Mouse (Mus musculus): ENCODE measurements around the gene Lgr6. TPM values are rescaled to one million over a fixed set of nuclear protein-coding genes. Genes with fewer than 3 reads are reported as not detected.

The Lgr6 gene
- total RNA-seq (2014; fragmentation: Nextera tagmentation) (0.30 TPM in 1 of 2 replicates, not detected in the other), total RNA-seq (2017) (0.12 and 0.38 TPM in 2 replicates), polyA plus RNA-seq (2012) (0.43 and 0.54 TPM in 2 replicates)

DNA sequence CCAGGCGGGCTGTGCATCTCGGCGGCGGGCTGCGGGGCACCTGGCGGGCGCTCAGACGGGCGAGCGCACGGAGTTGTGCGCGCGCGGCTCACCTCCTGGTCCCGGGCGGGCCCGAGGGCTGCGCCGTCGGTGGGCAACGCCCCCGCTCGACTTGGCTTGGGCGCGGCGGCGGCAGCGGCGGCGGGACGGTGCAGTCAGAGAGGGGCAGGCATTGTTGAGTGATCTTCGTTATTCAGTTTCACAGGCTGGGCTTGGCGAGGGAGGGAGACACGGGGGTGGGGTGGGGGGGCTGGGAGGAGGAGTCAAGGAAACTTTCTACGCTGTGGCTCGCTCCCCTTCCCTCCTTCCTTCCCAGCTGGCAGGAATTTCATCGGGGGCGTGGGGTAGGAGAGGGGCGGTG, at the start of gene Lgr6:
Lgr6 (minus strand) TSS at position 153 of the 400 bp plus-strand sequence.
- TF ChIP-seq TAL1 (conservative IDR thresholded peaks at IDR 0.05; ENCODE audit: low read depth, low read length) (no peak), CTCF (IDR thresholded peaks at IDR 0.05; ENCODE audit: low read depth, low read length) (no peak), GATA2 (IDR thresholded peaks at IDR 0.05; ENCODE audit: borderline replicate concordance, low read depth, low read length) (no peak), POLR2AphosphoS5 (IDR thresholded peaks at IDR 0.05; ENCODE audit: insufficient replicate concordance, low read depth, low read length) (no peak), GATA1 (IDR thresholded peaks at IDR 0.05; ENCODE audit: borderline replicate concordance, low read length) (no peak)
- peaks cover 35% of the 10 kb centered on the region for H3K4me1 ChIP-seq (ENCODE audit: insufficient read depth, low read depth, low read length)
- peak within 1 kb of the TSS; percentile 34; the same call in 1 of the 2 replicates for H3K4me3 ChIP-seq (ENCODE audit: low read depth, low read length)
- peaks cover 19% of the 10 kb centered on the region for H3K36me3 ChIP-seq (replicated peaks)
- DNase-seq (ENCODE audit: low spot score) (no peak), ATAC-seq (ENCODE audit: extremely low read depth, insufficient number of reproducible peaks, low FRiP score, poor library complexity, severe bottlenecking) (no peak)
- no peaks in the 10 kb centered on the region for H3K9me3 ChIP-seq (replicated peaks)
- H3K27me3 ChIP-seq (ENCODE audit: insufficient read depth, low read length): peaks cover 48% of the 10 kb centered on the region

DNA sequence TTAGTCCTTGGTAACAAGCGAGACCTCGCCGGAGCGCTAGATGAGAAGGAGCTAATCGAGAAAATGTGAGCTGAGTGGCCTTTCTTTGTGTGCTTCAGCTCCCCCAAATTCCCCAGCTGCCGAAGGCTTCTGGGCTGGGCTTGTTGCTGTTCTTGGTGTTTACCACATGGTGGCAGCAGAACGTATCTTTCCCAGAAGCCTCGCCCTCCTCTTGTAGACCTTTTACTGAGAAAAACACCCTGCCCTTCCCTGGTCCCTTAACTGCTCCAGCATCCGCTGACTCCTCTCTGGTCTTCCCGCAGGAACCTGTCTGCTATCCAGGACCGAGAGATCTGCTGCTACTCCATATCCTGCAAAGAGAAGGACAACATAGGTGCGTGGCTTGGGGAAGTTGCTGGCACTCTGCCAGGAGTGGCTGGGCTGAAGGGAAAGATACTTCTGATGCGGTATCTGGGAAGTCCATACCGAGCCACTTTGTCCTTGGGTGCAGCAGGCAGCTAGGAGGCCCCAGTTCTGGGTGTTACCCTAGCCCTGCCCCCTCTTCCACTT, 49.4 kb upstream of the Lgr6 start:
- Histone ChIP-seq H3K4me3 (ENCODE audit: low read depth, low read length) (no peak overlapping the region), H3K9me3 (replicated peaks) (no peaks in the 10 kb centered on the region), H3K27me3 (ENCODE audit: insufficient read depth, low read length) (peaks cover 5% of the 10 kb centered on the region; the same call in 1 of the 2 replicates), H3K4me1 (ENCODE audit: insufficient read depth, low read depth, low read length) (peaks cover 33% of the 10 kb centered on the region), H3K36me3 (replicated peaks) (peaks cover 77% of the 10 kb centered on the region)
- ATAC-seq (ENCODE audit: extremely low read depth, insufficient number of reproducible peaks, low FRiP score, poor library complexity, severe bottlenecking) (peak; percentile 50; the same call in 1 of the 2 replicates), DNase-seq (ENCODE audit: low spot score) (peak; percentile 78)
- TF ChIP-seq GATA1 (IDR thresholded peaks at IDR 0.05; ENCODE audit: borderline replicate concordance, low read length) (no peak), POLR2AphosphoS5 (IDR thresholded peaks at IDR 0.05; ENCODE audit: insufficient replicate concordance, low read depth, low read length) (no peak), GATA2 (IDR thresholded peaks at IDR 0.05; ENCODE audit: borderline replicate concordance, low read depth, low read length) (no peak), CTCF (IDR thresholded peaks at IDR 0.05; ENCODE audit: low read depth, low read length) (peak; percentile 93), TAL1 (conservative IDR thresholded peaks at IDR 0.05; ENCODE audit: low read depth, low read length) (no peak)

DNA sequence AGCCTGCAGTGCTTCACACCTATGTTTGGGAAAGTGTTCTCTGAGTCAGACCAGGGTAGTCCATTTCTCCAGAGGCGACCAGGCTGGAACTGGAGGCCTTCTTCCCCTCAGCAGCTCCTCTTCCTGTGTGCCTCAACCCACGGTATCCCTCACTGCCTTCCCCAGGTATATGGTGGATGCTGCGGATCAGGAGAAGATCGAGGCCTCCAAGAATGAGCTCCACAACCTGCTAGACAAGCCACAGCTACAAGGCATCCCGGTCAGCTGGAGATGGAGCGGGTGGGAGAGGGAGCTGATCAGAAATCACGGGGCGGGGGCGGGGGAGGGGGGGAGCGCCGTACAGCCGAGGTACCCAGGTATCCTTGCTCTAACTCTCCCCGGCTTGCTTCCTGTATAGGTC, 48.9 kb upstream of the Lgr6 start:
- H3K36me3 ChIP-seq (replicated peaks): peaks cover 79% of the 10 kb centered on the region
- TF ChIP-seq TAL1 (conservative IDR thresholded peaks at IDR 0.05; ENCODE audit: low read depth, low read length) (no peak), GATA2 (IDR thresholded peaks at IDR 0.05; ENCODE audit: borderline replicate concordance, low read depth, low read length) (no peak), CTCF (IDR thresholded peaks at IDR 0.05; ENCODE audit: low read depth, low read length) (no peak), GATA1 (IDR thresholded peaks at IDR 0.05; ENCODE audit: borderline replicate concordance, low read length) (no peak), POLR2AphosphoS5 (IDR thresholded peaks at IDR 0.05; ENCODE audit: insufficient replicate concordance, low read depth, low read length) (no peak)
- ATAC-seq (ENCODE audit: extremely low read depth, insufficient number of reproducible peaks, low FRiP score, poor library complexity, severe bottlenecking): no peak
- 0 out of 2 replicates have a peak, but pooled peaks cover 3% of the 10 kb centered on the region for H3K27me3 ChIP-seq (ENCODE audit: insufficient read depth, low read length)
- H3K4me3 ChIP-seq (ENCODE audit: low read depth, low read length): no peak overlapping the region
- no peaks in the 10 kb centered on the region for H3K9me3 ChIP-seq (replicated peaks)
- peaks cover 35% of the 10 kb centered on the region for H3K4me1 ChIP-seq (ENCODE audit: insufficient read depth, low read depth, low read length)
- DNase-seq (ENCODE audit: low spot score): no peak

DNA sequence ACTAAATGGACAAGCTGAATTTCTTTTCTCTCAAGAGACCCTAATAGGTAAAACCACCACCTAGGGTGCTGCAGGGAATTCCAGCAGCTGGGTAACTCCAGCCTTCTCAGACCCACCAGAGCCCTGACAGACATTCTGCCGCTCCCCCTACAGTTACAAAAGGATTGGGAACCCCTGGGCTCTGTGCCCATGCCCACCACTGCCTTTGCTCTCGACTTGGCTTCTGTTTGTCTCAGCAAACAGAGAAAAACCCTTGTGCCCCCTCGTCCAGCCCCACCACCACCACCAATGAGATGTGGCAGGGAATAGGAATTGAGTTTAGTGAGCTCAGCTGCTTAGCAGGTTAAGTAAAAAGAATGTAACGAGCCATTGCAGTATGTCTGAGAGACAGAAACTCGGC, 43.9 kb upstream of the Lgr6 start:
- peaks cover 75% of the 10 kb centered on the region for H3K36me3 ChIP-seq (replicated peaks)
- DNase-seq (ENCODE audit: low spot score): no peak
- no peaks in the 10 kb centered on the region for H3K9me3 ChIP-seq (replicated peaks)
- peaks cover 62% of the 10 kb centered on the region for H3K4me1 ChIP-seq (ENCODE audit: insufficient read depth, low read depth, low read length)
- no peaks in the 10 kb centered on the region for H3K27me3 ChIP-seq (ENCODE audit: insufficient read depth, low read length)
- H3K4me3 ChIP-seq (ENCODE audit: low read depth, low read length): no peak overlapping the region; the same call in 1 of the 2 replicates
- TF ChIP-seq GATA1 (IDR thresholded peaks at IDR 0.05; ENCODE audit: borderline replicate concordance, low read length): no peak
- no peak for TF ChIP-seq POLR2AphosphoS5 (IDR thresholded peaks at IDR 0.05; ENCODE audit: insufficient replicate concordance, low read depth, low read length)
- no peak for TF ChIP-seq GATA2 (IDR thresholded peaks at IDR 0.05; ENCODE audit: borderline replicate concordance, low read depth, low read length)
- no peak for TF ChIP-seq CTCF (IDR thresholded peaks at IDR 0.05; ENCODE audit: low read depth, low read length)
- no peak for TF ChIP-seq TAL1 (conservative IDR thresholded peaks at IDR 0.05; ENCODE audit: low read depth, low read length)
- ATAC-seq (ENCODE audit: extremely low read depth, insufficient number of reproducible peaks, low FRiP score, poor library complexity, severe bottlenecking): no peak

DNA sequence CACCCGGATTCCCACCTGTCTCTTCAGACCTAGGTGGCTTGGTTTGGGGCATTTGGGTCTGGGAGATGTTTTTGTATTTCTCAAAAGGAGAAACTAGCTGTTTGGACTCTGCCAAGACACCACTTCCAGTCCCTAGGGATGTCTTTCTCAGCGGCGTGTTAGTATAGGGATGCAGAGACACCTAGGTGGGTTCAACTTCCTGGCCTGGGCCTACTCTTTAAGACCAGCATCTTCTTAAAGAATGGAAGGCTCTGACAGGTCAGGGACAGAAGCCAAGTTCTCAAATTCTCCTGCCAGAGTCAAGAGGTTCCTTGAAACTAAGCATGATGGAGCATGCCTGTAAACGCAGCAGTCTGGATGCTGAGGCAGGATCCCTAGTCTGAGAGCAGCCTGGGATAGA, 43.4 kb upstream of the Lgr6 start:
- Histone ChIP-seq H3K36me3 (replicated peaks) (peaks cover 75% of the 10 kb centered on the region), H3K4me3 (ENCODE audit: low read depth, low read length) (peak overlapping the region; percentile 90), H3K9me3 (replicated peaks) (no peaks in the 10 kb centered on the region), H3K4me1 (ENCODE audit: insufficient read depth, low read depth, low read length) (peaks cover 64% of the 10 kb centered on the region), H3K27me3 (ENCODE audit: insufficient read depth, low read length) (no peaks in the 10 kb centered on the region)
- DNase-seq (ENCODE audit: low spot score): no peak
- no peak for ATAC-seq (ENCODE audit: extremely low read depth, insufficient number of reproducible peaks, low FRiP score, poor library complexity, severe bottlenecking)
- TF ChIP-seq TAL1 (conservative IDR thresholded peaks at IDR 0.05; ENCODE audit: low read depth, low read length) (no peak), POLR2AphosphoS5 (IDR thresholded peaks at IDR 0.05; ENCODE audit: insufficient replicate concordance, low read depth, low read length) (no peak), CTCF (IDR thresholded peaks at IDR 0.05; ENCODE audit: low read depth, low read length) (no peak), GATA2 (IDR thresholded peaks at IDR 0.05; ENCODE audit: borderline replicate concordance, low read depth, low read length) (no peak), GATA1 (IDR thresholded peaks at IDR 0.05; ENCODE audit: borderline replicate concordance, low read length) (no peak)

DNA sequence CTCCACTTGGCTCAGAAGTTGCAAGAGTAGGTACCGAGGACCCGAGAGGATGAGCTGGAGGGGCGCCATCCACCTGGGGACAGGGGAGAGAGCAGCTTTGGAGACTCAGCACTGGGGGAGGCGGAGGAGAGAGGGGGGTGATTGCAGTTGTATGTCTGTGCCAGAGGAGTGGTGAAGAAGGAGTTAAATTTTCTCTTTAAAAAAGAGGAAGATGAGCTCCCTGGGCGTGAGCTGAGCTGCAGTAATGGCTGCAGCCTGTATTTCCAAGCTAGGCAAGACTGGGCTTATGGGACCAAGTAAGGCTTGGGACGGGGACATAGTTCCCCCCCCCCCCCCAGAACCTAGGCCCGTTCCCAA, 42.6 kb upstream of the Lgr6 start:
- ATAC-seq (ENCODE audit: extremely low read depth, insufficient number of reproducible peaks, low FRiP score, poor library complexity, severe bottlenecking) (peak; percentile 55), DNase-seq (ENCODE audit: low spot score) (peak; percentile 80)
- no peaks in the 10 kb centered on the region for H3K27me3 ChIP-seq (ENCODE audit: insufficient read depth, low read length)
- peaks cover 70% of the 10 kb centered on the region for H3K4me1 ChIP-seq (ENCODE audit: insufficient read depth, low read depth, low read length)
- peak overlapping the region; percentile 90 for H3K4me3 ChIP-seq (ENCODE audit: low read depth, low read length)
- H3K9me3 ChIP-seq (replicated peaks): no peaks in the 10 kb centered on the region
- peaks cover 76% of the 10 kb centered on the region for H3K36me3 ChIP-seq (replicated peaks)
- no peak for TF ChIP-seq GATA2 (IDR thresholded peaks at IDR 0.05; ENCODE audit: borderline replicate concordance, low read depth, low read length)
- no peak for TF ChIP-seq GATA1 (IDR thresholded peaks at IDR 0.05; ENCODE audit: borderline replicate concordance, low read length)
- no peak for TF ChIP-seq POLR2AphosphoS5 (IDR thresholded peaks at IDR 0.05; ENCODE audit: insufficient replicate concordance, low read depth, low read length)
- TF ChIP-seq TAL1 (conservative IDR thresholded peaks at IDR 0.05; ENCODE audit: low read depth, low read length): no peak
- TF ChIP-seq CTCF (IDR thresholded peaks at IDR 0.05; ENCODE audit: low read depth, low read length): no peak
